Mouse (Mus musculus): ENCODE results near the gene Hist2h2aa2.
"Not testable (repeated sequence)": the region's sequence is repeated elsewhere in the genome, so short reads cannot be mapped to it uniquely, and the experiment has no call there.

Gene Hist2h2aa2

DNA sequence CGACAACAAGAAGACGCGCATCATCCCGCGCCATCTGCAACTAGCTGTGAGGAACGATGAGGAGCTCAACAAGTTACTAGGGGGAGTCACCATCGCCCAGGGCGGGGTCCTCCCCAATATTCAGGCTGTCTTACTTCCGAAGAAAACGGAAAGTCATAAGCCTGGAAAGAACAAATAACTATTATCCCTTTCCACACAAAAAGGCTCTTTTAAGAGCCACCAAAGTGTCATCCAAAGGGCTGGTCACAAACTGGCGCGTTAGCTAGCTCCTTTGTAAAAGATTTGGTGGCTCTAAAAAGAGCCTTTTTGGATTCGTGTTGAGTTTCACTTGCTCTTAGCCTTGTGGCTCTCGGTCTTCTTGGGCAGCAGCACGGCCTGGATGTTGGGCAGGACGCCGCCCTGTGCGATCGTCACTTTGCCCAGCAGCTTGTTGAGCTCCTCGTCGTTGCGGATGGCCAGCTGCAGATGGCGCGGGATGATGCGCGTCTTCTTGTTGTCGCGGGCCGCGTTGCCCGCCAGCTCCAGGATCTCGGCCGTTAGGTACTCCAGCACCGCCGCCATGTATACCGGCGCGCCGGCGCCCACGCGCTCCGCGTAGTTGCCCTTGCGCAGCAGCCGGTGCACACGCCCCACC lies 19.8 kb downstream of the Hist2h2aa2 start:
- in situ Hi-C loops (cut with MboI; ENCODE audit: unreplicated experiment in 2 of 2) = not testable (repeated sequence)

- in situ Hi-C loops (cut with MboI; ENCODE audit: unreplicated experiment in 2 of 2) = loop anchor here (10.0 kb wide), 2 partner anchors 135 to 155 kb away; no protein-coding TSS in a partner anchor
These were observed 20.4 kb downstream of the Hist2h2aa2 start, which contains the start of the genes Bola1 and Hist2h2ab for GRCm38 (mm10) chr3:96219661-96220130. Gene Bola1, minus strand, starts transcription at chr3:96219709. Gene Hist2h2ab, plus strand, starts transcription at chr3:96219865.

- in situ Hi-C loops (cut with MboI; ENCODE audit: unreplicated experiment in 2 of 2) = loop anchor here (10.0 kb wide), 2 partner anchors 134 to 154 kb away; no protein-coding TSS in a partner anchor
These were observed 20.9 kb downstream of the Hist2h2aa2 start for GRCm38 (mm10) chr3:96219191-96219641.

DNA sequence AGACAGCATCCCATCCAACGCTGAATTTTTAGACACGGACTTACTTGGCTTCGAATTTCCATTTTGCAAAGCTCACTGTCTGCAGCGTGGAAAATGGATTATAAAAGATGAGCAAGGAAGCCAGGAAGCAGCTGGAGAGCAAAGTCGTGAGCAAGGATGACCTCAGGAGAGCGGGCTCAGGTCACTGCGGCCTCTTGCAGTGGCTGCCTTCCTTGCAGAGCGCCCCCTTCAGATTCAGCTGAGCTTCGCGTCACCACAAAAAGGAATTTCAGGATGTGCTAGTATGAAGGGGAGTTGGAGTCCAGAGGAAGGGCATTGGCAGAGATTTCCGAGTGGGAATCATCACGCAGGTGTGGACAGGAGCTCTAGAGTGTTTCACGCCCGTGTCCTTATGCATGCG lies 30.8 kb downstream of the Hist2h2aa2 start:
- in situ Hi-C loops (cut with MboI; ENCODE audit: unreplicated experiment in 2 of 2) = no loop called here

DNA sequence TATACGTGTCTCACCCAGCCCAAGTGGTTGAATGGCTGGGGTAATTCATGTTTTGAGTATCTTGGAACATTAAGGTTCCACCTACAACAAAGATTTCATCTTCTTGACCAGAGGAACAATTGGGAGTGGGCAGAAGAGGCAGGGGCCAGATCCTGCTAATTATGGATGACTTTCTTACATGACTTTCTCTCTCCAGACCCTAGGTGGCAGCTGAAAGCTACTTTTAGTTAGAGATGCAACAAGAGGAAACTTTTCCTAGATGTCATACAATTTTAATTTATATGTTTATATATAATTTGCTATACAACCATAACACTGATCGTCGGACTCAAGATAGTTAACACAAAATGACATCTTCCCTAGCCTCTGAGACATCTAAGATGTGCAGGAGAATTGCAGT lies 32.3 kb downstream of the Hist2h2aa2 start:
- in situ Hi-C loops (cut with MboI; ENCODE audit: unreplicated experiment in 2 of 2) = no loop called here

GRCm38 (mm10) chr3:96199731-96200130 lies 40.3 kb downstream of the Hist2h2aa2 start:
- in situ Hi-C loops (cut with MboI; ENCODE audit: unreplicated experiment in 2 of 2) = no loop called here

DNA sequence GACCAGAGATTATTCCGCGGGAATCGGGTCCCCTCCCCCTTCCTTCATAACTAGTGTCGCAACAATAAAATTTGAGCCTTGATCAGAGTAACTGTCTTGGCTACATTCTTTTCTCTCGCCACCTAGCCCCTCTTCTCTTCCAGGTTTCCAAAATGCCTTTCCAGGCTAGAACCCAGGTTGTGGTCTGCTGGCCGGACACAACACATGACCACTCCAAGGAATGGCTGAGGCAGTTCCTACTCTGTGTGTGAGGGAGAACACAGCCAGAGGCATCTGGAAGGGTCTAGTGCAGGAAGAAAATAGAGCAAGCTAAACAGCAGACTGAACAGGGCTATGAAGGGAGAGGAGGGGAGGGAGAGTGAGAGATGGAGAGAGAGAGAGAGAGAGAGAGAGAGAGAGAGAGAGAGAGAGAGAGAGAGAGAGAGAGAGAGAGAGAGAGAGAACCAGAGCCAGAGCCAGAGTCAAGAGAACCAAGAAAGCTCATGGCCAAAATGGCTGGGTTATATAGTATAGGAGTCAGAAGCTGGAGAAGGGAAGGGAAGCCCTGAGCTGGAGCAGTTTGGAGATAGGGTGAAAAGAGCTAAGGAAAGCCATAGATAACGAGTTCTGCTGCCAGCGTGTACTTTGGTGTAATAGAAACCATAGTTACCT lies 41.4 kb downstream of the Hist2h2aa2 start:
- in situ Hi-C loops (cut with MboI; ENCODE audit: unreplicated experiment in 2 of 2) = not testable (repeated sequence)

DNA sequence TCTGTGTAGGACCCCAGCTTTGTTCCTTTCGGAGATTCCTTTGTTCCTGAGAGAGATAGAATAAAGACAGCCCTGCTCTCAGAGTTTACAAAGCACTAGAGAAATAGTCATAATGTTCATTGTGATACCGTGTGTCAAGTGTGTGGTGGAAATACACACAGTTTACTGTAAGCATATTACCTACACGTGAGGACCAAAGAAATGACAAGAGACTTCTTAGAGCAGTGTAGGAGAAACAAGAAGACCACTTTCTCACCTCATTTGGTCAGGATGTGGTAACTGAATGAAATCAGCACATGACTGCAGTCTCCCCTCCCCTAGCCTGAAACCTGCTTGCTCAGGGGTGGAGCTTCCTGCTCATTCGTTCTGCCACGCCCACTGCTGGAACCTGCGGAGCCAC lies 41.9 kb downstream of the Hist2h2aa2 start:
- in situ Hi-C loops (cut with MboI; ENCODE audit: unreplicated experiment in 2 of 2) = no loop called here

DNA sequence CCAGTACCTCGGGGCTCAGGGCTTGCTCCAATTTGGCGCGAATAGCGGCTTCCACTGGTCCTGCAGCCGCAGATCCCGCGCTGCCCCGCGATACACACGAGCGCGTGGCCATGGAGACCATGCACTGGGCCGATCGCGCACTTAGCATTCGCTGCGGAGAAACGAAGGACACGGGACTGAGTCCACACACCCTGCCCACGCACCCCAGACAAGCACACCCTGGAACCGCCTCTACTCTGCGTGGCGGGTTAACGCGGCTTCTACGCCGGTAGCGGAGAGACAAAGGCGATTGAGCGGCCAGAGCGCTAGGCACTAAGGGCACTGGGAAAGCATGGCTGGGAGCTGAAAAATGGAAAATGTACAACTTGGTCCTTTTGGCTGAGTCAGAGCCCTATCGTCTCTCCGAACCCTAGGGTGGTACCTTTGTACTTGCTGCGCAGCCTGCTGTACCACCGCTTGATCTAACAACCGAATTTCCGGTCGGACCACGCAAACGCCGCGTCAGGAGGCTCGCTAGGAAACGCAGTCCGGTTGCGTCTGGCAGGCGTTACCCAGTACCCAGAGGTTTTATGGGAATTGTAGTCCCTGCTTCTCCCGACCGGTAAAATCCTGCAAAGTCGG lies 42.8 kb downstream of the Hist2h2aa2 start:
- in situ Hi-C loops (cut with MboI; ENCODE audit: unreplicated experiment in 2 of 2) = no loop called here

GRCm38 (mm10) chr3:96196437-96197128 lies 43.5 kb downstream of the Hist2h2aa2 start:
- in situ Hi-C loops (cut with MboI; ENCODE audit: unreplicated experiment in 2 of 2) = no loop called here

- in situ Hi-C loops (cut with MboI; ENCODE audit: unreplicated experiment in 2 of 2) = no loop called here
These were observed 44.3 kb downstream of the Hist2h2aa2 start for GRCm38 (mm10) chr3:96195616-96196313.

- in situ Hi-C loops (cut with MboI; ENCODE audit: unreplicated experiment in 2 of 2) = no loop called here
These were observed 45.1 kb downstream of the Hist2h2aa2 start for GRCm38 (mm10) chr3:96194966-96195365.

GRCm38 (mm10) chr3:96192977-96193376 lies 47.1 kb downstream of the Hist2h2aa2 start:
- in situ Hi-C loops (cut with MboI; ENCODE audit: unreplicated experiment in 2 of 2) = no loop called here
